ENCODE assay signal across 8 mouse cellular contexts in the genomic region with DNA sequence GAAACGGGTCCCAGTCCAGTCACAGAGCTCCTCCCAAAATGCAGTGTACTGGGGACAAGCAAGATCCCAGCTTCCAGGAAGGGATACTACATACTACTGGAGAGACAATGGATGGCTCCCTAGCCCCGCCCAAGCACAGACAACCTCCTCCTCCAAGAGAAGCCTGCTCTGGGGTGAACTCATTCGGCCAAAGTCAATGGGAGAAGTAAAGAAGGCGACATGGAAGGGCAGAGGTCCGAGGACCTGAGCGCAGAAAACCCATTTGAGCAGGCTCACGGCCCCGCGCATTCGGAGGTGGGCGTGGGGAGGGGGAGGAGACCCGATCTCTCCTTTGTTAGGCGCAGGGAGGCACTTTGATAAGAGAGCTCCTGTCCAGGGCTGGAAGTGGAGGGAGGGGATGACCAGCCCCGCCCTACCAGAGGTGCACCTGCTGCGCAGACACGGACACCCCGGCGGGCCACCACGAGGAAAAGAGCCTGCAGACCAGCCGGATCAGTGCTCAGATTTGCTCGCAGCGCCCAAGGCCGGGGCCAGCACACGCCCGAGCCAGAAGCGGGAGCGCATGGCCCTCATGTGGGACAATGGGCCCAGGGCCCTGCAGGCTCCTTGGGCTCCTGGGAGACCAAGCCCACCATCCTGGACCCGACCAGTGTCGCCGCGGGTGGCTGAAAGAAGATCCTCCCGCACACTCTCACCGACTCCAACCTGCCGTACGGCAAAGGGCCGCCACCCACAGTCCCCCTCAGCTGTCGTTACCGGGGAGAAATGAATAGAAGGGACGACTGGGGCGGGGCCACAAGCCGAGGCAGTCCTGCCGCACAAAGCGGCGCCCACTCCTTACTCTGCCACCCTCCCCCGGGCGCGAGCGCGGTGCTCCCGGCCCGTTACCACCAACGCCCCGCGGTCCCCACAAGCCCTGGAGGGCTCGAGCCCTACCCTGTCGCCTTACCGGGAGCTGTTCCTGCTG. TPM values are rescaled to one million over a fixed set of nuclear protein-coding genes. Genes with fewer than 3 reads are reported as not detected.
A peak's percentile ranks its signal among the peaks of the same experiment; 100 is the strongest.
DNase-seq lines count a peak whose midpoint lies in the region; ATAC-seq and TF ChIP-seq lines count a peak whose summit lies in the region.

No protein-coding gene starts in this region.

- H3K27me3 ChIP-seq in liver, embryonic 12.5 days (replicated peaks), result no peaks in the 10 kb centered on the region
- no peaks in the 10 kb centered on the region for H3K27me3 ChIP-seq in midbrain, postnatal 0 days (ENCODE audit: insufficient read depth, low read length)

- peak; percentile 70 for DNase-seq in right cerebral cortex, adult 18-20 months
- no peak for DNase-seq in right cerebral cortex, postnatal 25 days
- peak; percentile 59 for DNase-seq in gastrocnemius, postnatal 14 days
- DNase-seq in midbrain, postnatal 0 days (ENCODE audit: low spot score), result peak; percentile 54
- peak; percentile 73 for DNase-seq in testis, postnatal 10 days (ENCODE audit: low spot score)

- 0 out of 2 replicates have a peak, but pooled peaks have one; percentile 1 for ATAC-seq in common myeloid progenitor, adult 5-6 weeks (replicated peaks; ENCODE audit: low read depth, poor library complexity, severe bottlenecking)
- ATAC-seq in inflammation-experienced regulatory T-cells, adult 6 months, result peak; percentile 43
- ATAC-seq in liver, embryonic 12.5 days, result peak; percentile 63
- ATAC-seq in midbrain, postnatal 0 days (ENCODE audit: low FRiP score), result peak; percentile 60

- no peak for TF ChIP-seq CTCF in midbrain, postnatal 0 days (IDR thresholded peaks at IDR 0.05)

- peaks cover 56% of the 10 kb centered on the region for H3K4me1 ChIP-seq in liver, embryonic 12.5 days
- peaks cover 19% of the 10 kb centered on the region for H3K4me1 ChIP-seq in midbrain, postnatal 0 days (ENCODE audit: insufficient read depth, low read length)

- under 1% methylated on average over 57 of the region's 57 CpGs for WGBS in liver, embryonic 12.5 days (ENCODE audit: insufficient replicate concordance)
- under 1% methylated on average over 56 of the region's 57 CpGs for WGBS in midbrain, postnatal 0 days

- no peaks in the 10 kb centered on the region for H3K9me3 ChIP-seq in liver, embryonic 12.5 days (replicated peaks)
- H3K9me3 ChIP-seq in midbrain, postnatal 0 days (ENCODE audit: low read length), result no peaks in the 10 kb centered on the region

- peak overlapping the region; percentile 93 for H3K27ac ChIP-seq in liver, embryonic 12.5 days
- peak overlapping the region; percentile 91 for H3K27ac ChIP-seq in midbrain, postnatal 0 days (ENCODE audit: low read depth, low read length)

- H3K9ac ChIP-seq in liver, embryonic 12.5 days, result peak overlapping the region; percentile 94
- peak overlapping the region; percentile 97 for H3K9ac ChIP-seq in midbrain, postnatal 0 days (replicated peaks; ENCODE audit: low read length, poor library complexity, severe bottlenecking)

- intact Hi-C loops in gastrocnemius, postnatal 14 days (cut with DNase I; ENCODE audit: low total_unique reads), result no loop called here

- peak overlapping the region; percentile 91 for H3K4me2 ChIP-seq in liver, embryonic 12.5 days
- H3K4me2 ChIP-seq in midbrain, postnatal 0 days (ENCODE audit: low read depth, low read length, poor library complexity, severe bottlenecking), result peak overlapping the region; percentile 76

- peaks cover 4% of the 10 kb centered on the region for H3K36me3 ChIP-seq in liver, embryonic 12.5 days
- no peaks in the 10 kb centered on the region for H3K36me3 ChIP-seq in midbrain, postnatal 0 days (ENCODE audit: insufficient read depth, low read length)

- peak overlapping the region; percentile 88 for H3K4me3 ChIP-seq in liver, embryonic 12.5 days
- peak overlapping the region; percentile 99 for H3K4me3 ChIP-seq in midbrain, postnatal 0 days (ENCODE audit: low read depth, low read length)

RNA-seq across cellular contexts. Expression of gene Jpt1, which starts 0.6 kb away (rescaled TPM):
- total RNA-seq in common myeloid progenitor, adult 5-6 weeks (2017), result 152 and 171 TPM in 2 replicates
- total RNA-seq in gastrocnemius, postnatal 14 days (2021), result 10 to 100 TPM; 84.9 to 97.5 TPM
- polyA plus RNA-seq in inflammation-experienced regulatory T-cells, adult 6 months (2017; shearing (Covaris generic)), result 100 to 1,000 TPM; 619 to 638 (median 633) TPM
- 307 and 318 TPM in 2 replicates for polyA plus RNA-seq in liver, embryonic 12.5 days (2016; fragmentation: Nextera tagmentation; extraction: Ambion mirVana)
- 744 and 761 TPM in 2 replicates for total RNA-seq in midbrain, postnatal 0 days (2014; rRNA removed)
- 1,252 and 1,259 TPM in 2 replicates for polyA plus RNA-seq in midbrain, postnatal 0 days (2015; fragmentation: Nextera tagmentation; extraction: Ambion mirVana)

RNA-seq across cellular contexts. Expression of gene Nt5c, which starts 21.9 kb away (rescaled TPM):
- 92.2 and 98.6 TPM in 2 replicates for total RNA-seq in common myeloid progenitor, adult 5-6 weeks (2017)
- 10 to 100 TPM; 11.9 to 15.1 TPM for total RNA-seq in gastrocnemius, postnatal 14 days (2021)
- 100 to 1,000 TPM; 242 to 269 (median 245) TPM for polyA plus RNA-seq in inflammation-experienced regulatory T-cells, adult 6 months (2017; shearing (Covaris generic))
- polyA plus RNA-seq in liver, embryonic 12.5 days (2016; fragmentation: Nextera tagmentation; extraction: Ambion mirVana), result 68.4 and 69.0 TPM in 2 replicates
- 85.3 and 91.1 TPM in 2 replicates for total RNA-seq in midbrain, postnatal 0 days (2014; rRNA removed)
- polyA plus RNA-seq in midbrain, postnatal 0 days (2015; fragmentation: Nextera tagmentation; extraction: Ambion mirVana), result 131 and 133 TPM in 2 replicates

RNA-seq across cellular contexts. Expression of gene Sumo2, which starts 22.5 kb away (rescaled TPM):
- total RNA-seq in common myeloid progenitor, adult 5-6 weeks (2017), result 592 and 605 TPM in 2 replicates
- 100 to 1,000 TPM; 121 to 143 TPM for total RNA-seq in gastrocnemius, postnatal 14 days (2021)
- polyA plus RNA-seq in inflammation-experienced regulatory T-cells, adult 6 months (2017; shearing (Covaris generic)), result 100 to 1,000 TPM; 668 to 906 (median 737) TPM
- 574 and 585 TPM in 2 replicates for polyA plus RNA-seq in liver, embryonic 12.5 days (2016; fragmentation: Nextera tagmentation; extraction: Ambion mirVana)
- total RNA-seq in midbrain, postnatal 0 days (2014; rRNA removed), result 543 and 643 TPM in 2 replicates
- polyA plus RNA-seq in midbrain, postnatal 0 days (2015; fragmentation: Nextera tagmentation; extraction: Ambion mirVana), result 972 and 1,028 TPM in 2 replicates

RNA-seq across cellular contexts. Expression of gene Armc7, which starts 38.1 kb away (rescaled TPM):
- 4.2 and 6.5 TPM in 2 replicates for total RNA-seq in common myeloid progenitor, adult 5-6 weeks (2017)
- 1 to 10 TPM; 1.4 TPM for total RNA-seq in gastrocnemius, postnatal 14 days (2021)
- 10 to 100 TPM; 68.2 to 95.6 (median 70.3) TPM for polyA plus RNA-seq in inflammation-experienced regulatory T-cells, adult 6 months (2017; shearing (Covaris generic))
- polyA plus RNA-seq in liver, embryonic 12.5 days (2016; fragmentation: Nextera tagmentation; extraction: Ambion mirVana), result 4.0 and 4.2 TPM in 2 replicates
- 9.0 and 14.0 TPM in 2 replicates for total RNA-seq in midbrain, postnatal 0 days (2014; rRNA removed)
- polyA plus RNA-seq in midbrain, postnatal 0 days (2015; fragmentation: Nextera tagmentation; extraction: Ambion mirVana), result 12.9 and 13.4 TPM in 2 replicates

RNA-seq across cellular contexts. Expression of gene Nup85, which starts 50.7 kb away (rescaled TPM):
- total RNA-seq in common myeloid progenitor, adult 5-6 weeks (2017), result 147 and 175 TPM in 2 replicates
- total RNA-seq in gastrocnemius, postnatal 14 days (2021), result 10 to 100 TPM; 14.7 to 18.9 TPM
- polyA plus RNA-seq in inflammation-experienced regulatory T-cells, adult 6 months (2017; shearing (Covaris generic)), result 10 to 100 TPM; 46.0 to 56.8 (median 53.8) TPM
- 202 and 216 TPM in 2 replicates for polyA plus RNA-seq in liver, embryonic 12.5 days (2016; fragmentation: Nextera tagmentation; extraction: Ambion mirVana)
- total RNA-seq in midbrain, postnatal 0 days (2014; rRNA removed), result 49.5 and 59.5 TPM in 2 replicates
- 75.6 and 80.3 TPM in 2 replicates for polyA plus RNA-seq in midbrain, postnatal 0 days (2015; fragmentation: Nextera tagmentation; extraction: Ambion mirVana)

Comparison
In these comparisons a context has a peak if more than half of its experiments do, and no peak if none do; other contexts are left out.
1. ATAC-seq: peak in every context shown above with its lines; median percentile 63 in liver, embryonic 12.5 days; 60 in midbrain, postnatal 0 days; 43 in inflammation-experienced regulatory T-cells, adult 6 months; 1 in common myeloid progenitor, adult 5-6 weeks.